Mouse (Mus musculus): ENCODE measurements around the gene Spocd1. TPM values are rescaled to one million over a fixed set of nuclear protein-coding genes. Genes with fewer than 3 reads are reported as not detected.

Spocd1 gene
- total and polyA plus RNA-seq, 3 experiments, result 0.04 to 0.07 TPM; not detected in 1

DNA sequence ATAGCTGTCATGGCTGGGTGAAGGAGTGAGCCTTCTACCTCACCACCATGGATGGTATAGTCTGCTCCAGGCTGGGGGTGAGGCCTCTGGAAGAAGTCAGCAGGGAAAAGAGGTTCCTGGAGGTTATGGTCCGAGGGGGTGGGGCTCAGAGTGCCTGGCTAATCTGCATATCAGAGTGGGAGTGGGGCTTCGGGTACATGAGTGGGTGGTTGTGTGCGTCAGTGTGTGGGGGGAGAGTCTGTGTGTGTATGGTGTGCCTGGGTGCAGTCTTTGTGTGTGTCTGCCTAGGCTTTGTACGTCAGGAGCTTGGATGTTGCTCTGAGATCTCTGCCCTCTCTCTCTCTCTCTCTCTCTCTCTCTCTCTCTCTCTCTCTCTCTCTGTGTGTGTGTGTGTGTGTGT, 49.9 kb downstream of the Spocd1 start:
- Histone ChIP-seq H3K4me1 (ENCODE audit: control insufficient read depth in 1 of 2, insufficient read depth in 2 of 2) (peaks cover 3 to 43% of the 10 kb centered on the region in 2 experiments), H3K9ac (ENCODE audit: insufficient read depth, low read depth) (no peak overlapping the region), H3K4me3 (replicated peaks in 1 of 3; ENCODE audit: low read depth in 2 of 3, low read length in 2 of 3, poor library complexity in 1 of 3) (no peak overlapping the region), H3K79me2 (replicated peaks; ENCODE audit: control insufficient read depth, extremely low read depth, insufficient read depth, poor library complexity, severe bottlenecking) (no peaks in the 10 kb centered on the region), H3K27me3 (replicated peaks) (peaks cover 92% of the 10 kb centered on the region), H3K36me3 (replicated peaks in 1 of 2; ENCODE audit: control insufficient read depth in 1 of 2, insufficient read depth in 1 of 2, low read length in 1 of 2) (no peaks in the 10 kb centered on the region), H3K27ac (ENCODE audit: insufficient read depth, low read depth) (no peak overlapping the region), H3K4me2 (ENCODE audit: insufficient read depth, low read depth, poor library complexity, severe bottlenecking) (no peak overlapping the region), H3K9me3 (replicated peaks; ENCODE audit: low read length) (no peaks in the 10 kb centered on the region)
- no peak for TF ChIP-seq TCF12 (IDR thresholded peaks at IDR 0.05; ENCODE audit: low read depth, low read length)
- no peak for DNase-seq (ENCODE audit: extremely low read depth)
- dilution Hi-C loops (cut with MboI; ENCODE audit: extremely low pct_ligation_motif_present, extremely low pct_unique_long_range_greater_than_20kb, low sequenced_read_pairs), result no loop called here
- in situ Hi-C loops (cut with MboI; ENCODE audit: low pct_ligation_motif_present, low pct_unique_long_range_greater_than_20kb, low sequenced_read_pairs), result no loop called here

DNA sequence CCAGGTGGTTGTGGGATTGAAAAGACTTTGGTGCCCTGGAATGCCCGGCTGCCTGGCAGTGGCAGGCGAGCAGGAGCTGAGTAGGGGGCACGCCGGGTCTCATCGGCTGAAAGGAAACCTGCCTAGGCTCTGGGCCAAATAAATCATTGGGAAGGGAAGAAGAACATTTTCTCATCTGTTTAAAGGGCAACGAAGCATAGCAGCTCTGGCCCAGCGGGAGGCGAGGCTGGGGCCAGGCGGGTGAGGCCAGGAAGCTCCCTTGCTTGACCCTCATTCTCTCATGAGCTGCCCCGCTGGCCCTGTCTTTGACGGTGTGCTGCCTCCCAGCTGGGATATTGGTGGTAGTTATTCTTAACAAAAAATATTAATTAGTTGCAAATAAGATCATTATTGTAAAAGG, 52.6 kb downstream of the Spocd1 start:
- no peak for TF ChIP-seq UBTF (IDR thresholded peaks at IDR 0.05; ENCODE audit: low read depth, low read length)
- TF ChIP-seq CHD2 (IDR thresholded peaks at IDR 0.05; ENCODE audit: low read length), result no peak
- no peak for TF ChIP-seq ETS1 (conservative IDR thresholded peaks at IDR 0.05; ENCODE audit: low read depth, low read length)
- TF ChIP-seq MEF2A (IDR thresholded peaks at IDR 0.05; ENCODE audit: borderline replicate concordance, low read depth, low read length), result no peak
- no peak for TF ChIP-seq CTCF (conservative IDR thresholded peaks at IDR 0.05 in 1 of 2, IDR thresholded peaks at IDR 0.05 in 1 of 2; ENCODE audit: low read depth in 2 of 2, low read length in 2 of 2)
- H3K27ac ChIP-seq (ENCODE audit: insufficient read depth, low read depth), result no peak overlapping the region
- no peak overlapping the region for H3K9ac ChIP-seq (ENCODE audit: insufficient read depth, low read depth)
- in situ Hi-C loops (cut with MboI; ENCODE audit: low pct_ligation_motif_present, low pct_unique_long_range_greater_than_20kb, low sequenced_read_pairs), result no loop called here
- H3K4me3 ChIP-seq (replicated peaks in 1 of 3; ENCODE audit: low read depth in 2 of 3, low read length in 2 of 3, poor library complexity in 1 of 3), result no peak overlapping the region
- dilution Hi-C loops (cut with MboI; ENCODE audit: extremely low pct_ligation_motif_present, extremely low pct_unique_long_range_greater_than_20kb, low sequenced_read_pairs), result no loop called here
- H3K4me1 ChIP-seq (ENCODE audit: control insufficient read depth in 1 of 2, insufficient read depth in 2 of 2), result peaks cover 17 to 53% of the 10 kb centered on the region in 2 experiments
- H3K4me2 ChIP-seq (ENCODE audit: insufficient read depth, low read depth, poor library complexity, severe bottlenecking), result no peak overlapping the region
- H3K79me2 ChIP-seq (replicated peaks; ENCODE audit: control insufficient read depth, extremely low read depth, insufficient read depth, poor library complexity, severe bottlenecking), result no peaks in the 10 kb centered on the region
- H3K9me3 ChIP-seq (replicated peaks; ENCODE audit: low read length), result peaks cover 3% of the 10 kb centered on the region
- no peak for DNase-seq (ENCODE audit: extremely low read depth)
- H3K36me3 ChIP-seq (replicated peaks in 1 of 2; ENCODE audit: control insufficient read depth in 1 of 2, insufficient read depth in 1 of 2, low read length in 1 of 2), result no peaks in the 10 kb centered on the region
- peaks cover 92% of the 10 kb centered on the region for H3K27me3 ChIP-seq (replicated peaks)

DNA sequence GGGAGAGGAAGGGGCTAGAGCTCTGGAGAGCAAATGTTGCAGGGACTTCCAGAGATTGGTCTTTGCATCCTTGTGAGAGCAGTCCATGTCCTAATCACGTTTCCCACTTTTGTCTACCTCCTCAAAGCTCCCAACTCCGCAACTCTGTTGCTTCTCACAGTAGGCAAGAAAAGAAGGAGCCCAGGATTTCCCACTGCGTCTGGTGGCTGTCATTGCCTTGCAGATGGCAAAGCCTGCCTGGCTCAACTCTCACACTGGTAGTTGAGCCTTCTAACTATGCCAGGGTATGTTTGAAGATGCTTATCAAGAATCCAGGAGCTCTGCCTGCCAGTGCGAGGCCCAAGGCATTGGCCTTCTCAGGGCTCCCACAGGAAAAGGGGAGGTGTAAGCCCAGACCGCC, 54.0 kb downstream of the Spocd1 start:
- peaks cover 22 to 54% of the 10 kb centered on the region in 2 experiments for H3K4me1 ChIP-seq (ENCODE audit: control insufficient read depth in 1 of 2, insufficient read depth in 2 of 2)
- no peak for DNase-seq (ENCODE audit: extremely low read depth)
- H3K79me2 ChIP-seq (replicated peaks; ENCODE audit: control insufficient read depth, extremely low read depth, insufficient read depth, poor library complexity, severe bottlenecking), result no peaks in the 10 kb centered on the region
- H3K27ac ChIP-seq (ENCODE audit: insufficient read depth, low read depth), result no peak overlapping the region
- H3K36me3 ChIP-seq (replicated peaks in 1 of 2; ENCODE audit: control insufficient read depth in 1 of 2, insufficient read depth in 1 of 2, low read length in 1 of 2), result no peaks in the 10 kb centered on the region
- no peak overlapping the region for H3K9ac ChIP-seq (ENCODE audit: insufficient read depth, low read depth)
- dilution Hi-C loops (cut with MboI; ENCODE audit: extremely low pct_ligation_motif_present, extremely low pct_unique_long_range_greater_than_20kb, low sequenced_read_pairs), result no loop called here
- peaks cover 94% of the 10 kb centered on the region for H3K27me3 ChIP-seq (replicated peaks)
- H3K4me2 ChIP-seq (ENCODE audit: insufficient read depth, low read depth, poor library complexity, severe bottlenecking), result no peak overlapping the region
- in situ Hi-C loops (cut with MboI; ENCODE audit: low pct_ligation_motif_present, low pct_unique_long_range_greater_than_20kb, low sequenced_read_pairs), result no loop called here
- peaks cover 3% of the 10 kb centered on the region for H3K9me3 ChIP-seq (replicated peaks; ENCODE audit: low read length)
- TF ChIP-seq SMC3 (IDR thresholded peaks at IDR 0.05; ENCODE audit: low read depth, low read length), result no peak
- TF ChIP-seq TBP (conservative IDR thresholded peaks at IDR 0.05; ENCODE audit: low read depth, low read length), result no peak
- no peak for TF ChIP-seq MEF2A (IDR thresholded peaks at IDR 0.05; ENCODE audit: borderline replicate concordance, low read depth, low read length)
- TF ChIP-seq ZMIZ1 (IDR thresholded peaks at IDR 0.05; ENCODE audit: low read depth, low read length), result no peak
- no peak for TF ChIP-seq RAD21 (IDR thresholded peaks at IDR 0.05; ENCODE audit: low read depth, low read length)
- no peak for TF ChIP-seq SIN3A (IDR thresholded peaks at IDR 0.05; ENCODE audit: low read length)
- no peak for TF ChIP-seq ZNF384 (IDR thresholded peaks at IDR 0.05; ENCODE audit: low read depth, low read length)
- no peak for TF ChIP-seq PAX5 (IDR thresholded peaks at IDR 0.05; ENCODE audit: low read length)
- TF ChIP-seq POLR2AphosphoS2 (IDR thresholded peaks at IDR 0.05; ENCODE audit: low read depth, low read length), result no peak
- TF ChIP-seq NELFE (IDR thresholded peaks at IDR 0.05; ENCODE audit: low read depth, low read length), result no peak
- no peak for TF ChIP-seq USF2 (conservative IDR thresholded peaks at IDR 0.05; ENCODE audit: low read depth, low read length)
- no peak for TF ChIP-seq RCOR1 (conservative IDR thresholded peaks at IDR 0.05; ENCODE audit: low read depth, low read length)
- no peak for TF ChIP-seq MXI1 (IDR thresholded peaks at IDR 0.05; ENCODE audit: low read depth, low read length)
- TF ChIP-seq NRF1 (IDR thresholded peaks at IDR 0.05; ENCODE audit: low read depth, low read length), result no peak
- no peak for TF ChIP-seq TCF12 (IDR thresholded peaks at IDR 0.05; ENCODE audit: low read depth, low read length)
- no peak for TF ChIP-seq JUN (IDR thresholded peaks at IDR 0.05; ENCODE audit: insufficient read depth, low read depth, low read length)
- H3K4me3 ChIP-seq (replicated peaks in 1 of 3; ENCODE audit: low read depth in 2 of 3, low read length in 2 of 3, poor library complexity in 1 of 3), result no peak overlapping the region

Measured in CH12.LX (cell line).